Mouse (Mus musculus): Measurements from ENCODE around the gene Rps19bp1. TPM values are rescaled to one million over a fixed set of nuclear protein-coding genes. Genes with fewer than 3 reads are reported as not detected.

Gene Rps19bp1
- polyA plus RNA-seq, 1 experiment from 2014 or later: 75.5 TPM

GRCm38 (mm10) chr15:80228071-80228800 is 35.9 kb downstream of the Rps19bp1 start:
- no peak for ATAC-seq (replicated peaks)
- 66% methylated on average over 17 of the region's 17 CpGs for WGBS
- no peaks in the 10 kb centered on the region for H3K27me3 ChIP-seq (replicated peaks)
- H3K27ac ChIP-seq: no peak overlapping the region
- H3K4me3 ChIP-seq: no peak overlapping the region
- no peak overlapping the region for H3K4me2 ChIP-seq
- H3K9me3 ChIP-seq: no peaks in the 10 kb centered on the region
- H3K9ac ChIP-seq: no peak overlapping the region
- peaks cover 2% of the 10 kb centered on the region; the same call in 1 of the 2 replicates for H3K4me1 ChIP-seq
- H3K36me3 ChIP-seq (replicated peaks): no peaks in the 10 kb centered on the region

DNA sequence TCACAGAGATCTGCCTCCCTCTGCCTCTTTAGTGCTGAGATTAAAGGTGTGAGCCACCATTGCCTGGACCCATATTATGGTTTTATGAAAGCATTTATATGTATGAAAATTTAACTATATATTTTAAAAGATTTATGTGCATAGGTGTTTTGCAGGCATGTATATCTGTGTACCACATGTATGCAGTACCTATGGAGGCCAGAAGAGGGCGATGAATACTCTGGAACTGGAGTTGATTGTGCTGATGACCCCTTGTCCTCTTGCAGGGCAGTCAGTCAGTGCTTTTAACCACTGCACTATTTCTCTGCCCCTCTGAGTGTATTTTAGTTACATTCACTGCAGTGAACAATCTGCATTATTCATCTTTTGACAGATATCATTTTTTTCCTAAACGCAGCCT is 38.3 kb downstream of the Rps19bp1 start:
- Histone ChIP-seq H3K27me3 (replicated peaks) (no peaks in the 10 kb centered on the region), H3K9me3 (no peaks in the 10 kb centered on the region), H3K9ac (no peak overlapping the region), H3K36me3 (replicated peaks) (no peaks in the 10 kb centered on the region), H3K4me2 (no peak overlapping the region), H3K4me1 (no peaks in the 10 kb centered on the region), H3K27ac (no peak overlapping the region), H3K4me3 (no peak overlapping the region)
- ATAC-seq (replicated peaks): no peak
- WGBS: 49% methylated on average over 2 of the region's 2 CpGs

DNA sequence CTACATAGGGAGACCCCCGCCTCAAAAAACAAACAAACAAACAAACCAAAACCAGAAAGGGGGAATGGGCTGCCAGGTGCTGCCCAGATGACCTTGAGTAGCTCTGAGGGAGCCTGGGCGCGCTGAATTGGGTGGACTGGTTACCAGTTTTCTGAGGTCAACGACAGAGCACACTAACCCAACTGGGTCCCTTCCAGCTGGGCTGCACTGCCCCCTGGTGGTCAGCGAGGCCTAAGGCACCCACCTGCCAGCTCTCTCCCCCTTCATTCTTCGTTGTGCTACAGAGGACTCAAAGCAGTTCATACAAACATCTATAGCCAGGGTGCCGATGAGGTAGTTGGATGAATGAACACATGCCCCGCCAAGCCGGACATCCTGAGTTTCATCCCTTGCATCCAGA is 38.9 kb downstream of the Rps19bp1 start:
- Histone ChIP-seq H3K9me3 (no peaks in the 10 kb centered on the region), H3K27ac (no peak overlapping the region), H3K36me3 (replicated peaks) (no peaks in the 10 kb centered on the region), H3K9ac (no peak overlapping the region), H3K4me2 (no peak overlapping the region), H3K27me3 (replicated peaks) (no peaks in the 10 kb centered on the region), H3K4me3 (no peak overlapping the region), H3K4me1 (no peaks in the 10 kb centered on the region)
- WGBS: 32% methylated on average over 9 of the region's 9 CpGs
- no peak for ATAC-seq (replicated peaks)

GRCm38 (mm10) chr15:80223751-80224150 is 40.4 kb downstream of the Rps19bp1 start:
- no peak overlapping the region for H3K4me2 ChIP-seq
- H3K36me3 ChIP-seq (replicated peaks): no peaks in the 10 kb centered on the region
- H3K9ac ChIP-seq: no peak overlapping the region
- H3K4me1 ChIP-seq: 0 out of 2 replicates have a peak, but pooled peaks cover 3% of the 10 kb centered on the region
- H3K27me3 ChIP-seq (replicated peaks): no peaks in the 10 kb centered on the region
- no peak overlapping the region for H3K27ac ChIP-seq
- no peak overlapping the region for H3K4me3 ChIP-seq
- 93% methylated on average over 7 of the region's 7 CpGs for WGBS
- no peaks in the 10 kb centered on the region for H3K9me3 ChIP-seq
- no peak for ATAC-seq (replicated peaks)

GRCm38 (mm10) chr15:80221031-80221430 is 43.1 kb downstream of the Rps19bp1 start:
- Histone ChIP-seq H3K4me3 (no peak overlapping the region), H3K4me1 (0 out of 2 replicates have a peak, but pooled peaks cover 3% of the 10 kb centered on the region), H3K9ac (no peak overlapping the region), H3K4me2 (no peak overlapping the region), H3K36me3 (replicated peaks) (no peaks in the 10 kb centered on the region), H3K27me3 (replicated peaks) (no peaks in the 10 kb centered on the region), H3K9me3 (no peaks in the 10 kb centered on the region), H3K27ac (no peak overlapping the region)
- 59% methylated on average over 8 of the region's 8 CpGs for WGBS
- ATAC-seq (replicated peaks): no peak

DNA sequence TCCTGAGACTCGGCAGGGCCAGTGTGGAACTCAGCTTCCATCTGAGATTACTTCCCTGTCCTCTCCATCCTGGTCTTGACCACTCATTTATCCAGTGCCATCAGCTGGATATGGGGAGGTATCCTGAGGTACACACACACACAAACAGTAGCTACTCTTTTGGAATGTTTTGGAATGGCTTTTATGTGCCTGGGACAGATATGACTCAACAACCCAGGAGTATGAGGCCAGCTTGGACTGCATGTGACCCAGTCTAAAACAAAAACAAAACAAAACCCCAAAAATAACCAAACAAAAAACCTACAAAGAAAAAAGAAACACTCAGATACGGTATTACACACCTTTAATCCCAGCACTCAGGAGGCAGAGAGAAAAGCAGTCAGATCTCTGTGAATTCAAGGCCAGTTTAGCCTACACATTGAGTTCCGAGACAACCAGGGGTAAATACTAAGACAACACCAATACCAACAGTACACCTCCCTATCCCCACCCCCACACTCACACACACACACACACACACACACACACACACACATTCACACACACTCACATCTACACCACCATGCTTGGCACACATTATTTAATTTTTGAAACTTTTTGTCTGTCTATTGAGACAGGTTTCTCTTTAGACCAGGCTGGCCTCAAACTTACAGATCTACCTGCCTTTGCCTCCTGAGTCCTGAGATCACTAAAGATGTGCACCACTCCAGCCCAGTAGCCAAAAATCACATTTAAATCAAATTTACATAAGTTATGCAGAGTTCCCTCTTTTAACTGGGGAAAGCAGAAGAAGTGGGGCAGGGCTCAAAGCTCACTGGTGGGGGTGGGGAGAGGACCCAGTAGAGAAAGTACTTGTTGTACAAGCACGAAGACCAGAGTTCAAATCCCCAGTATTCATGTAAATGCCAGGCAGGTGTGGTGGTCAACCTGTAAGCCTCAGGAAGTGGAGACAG is 44.1 kb downstream of the Rps19bp1 start:
- Histone ChIP-seq H3K9me3 (no peaks in the 10 kb centered on the region), H3K9ac (no peak overlapping the region), H3K4me2 (no peak overlapping the region), H3K36me3 (replicated peaks) (no peaks in the 10 kb centered on the region), H3K27ac (no peak overlapping the region), H3K4me1 (0 out of 2 replicates have a peak, but pooled peaks cover 3% of the 10 kb centered on the region), H3K27me3 (replicated peaks) (no peaks in the 10 kb centered on the region), H3K4me3 (no peak overlapping the region)
- ATAC-seq (replicated peaks): no peak
- WGBS: 71% methylated on average over 4 of the region's 4 CpGs

DNA sequence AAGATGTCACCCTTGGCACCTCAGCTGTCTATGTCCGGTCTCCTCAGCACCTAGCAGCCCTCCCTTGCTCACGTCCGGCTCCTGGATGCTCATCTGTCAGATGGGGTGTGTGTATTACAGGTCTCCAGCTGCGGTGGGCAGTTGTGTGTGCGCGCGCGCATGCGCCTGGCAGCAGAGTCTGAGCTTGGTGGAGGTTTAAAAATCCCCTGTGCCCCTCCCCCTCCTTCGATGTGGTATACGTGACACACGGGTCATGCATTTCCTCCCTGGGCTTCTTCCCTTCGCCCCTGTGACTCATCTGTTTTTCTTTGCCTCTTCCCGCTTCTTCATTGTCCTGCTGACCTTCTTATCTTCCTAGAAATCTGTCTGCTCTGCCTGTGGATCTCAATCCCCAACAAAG is 44.9 kb downstream of the Rps19bp1 start:
- H3K9me3 ChIP-seq: no peaks in the 10 kb centered on the region
- ATAC-seq (replicated peaks): no peak
- H3K4me2 ChIP-seq: peak overlapping the region; percentile 31
- H3K27me3 ChIP-seq (replicated peaks): no peaks in the 10 kb centered on the region
- 0 out of 2 replicates have a peak, but pooled peaks cover 3% of the 10 kb centered on the region for H3K4me1 ChIP-seq
- no peak overlapping the region for H3K27ac ChIP-seq
- WGBS: 58% methylated on average over 14 of the region's 14 CpGs
- H3K4me3 ChIP-seq: no peak overlapping the region
- H3K36me3 ChIP-seq (replicated peaks): no peaks in the 10 kb centered on the region
- H3K9ac ChIP-seq: no peak overlapping the region

DNA sequence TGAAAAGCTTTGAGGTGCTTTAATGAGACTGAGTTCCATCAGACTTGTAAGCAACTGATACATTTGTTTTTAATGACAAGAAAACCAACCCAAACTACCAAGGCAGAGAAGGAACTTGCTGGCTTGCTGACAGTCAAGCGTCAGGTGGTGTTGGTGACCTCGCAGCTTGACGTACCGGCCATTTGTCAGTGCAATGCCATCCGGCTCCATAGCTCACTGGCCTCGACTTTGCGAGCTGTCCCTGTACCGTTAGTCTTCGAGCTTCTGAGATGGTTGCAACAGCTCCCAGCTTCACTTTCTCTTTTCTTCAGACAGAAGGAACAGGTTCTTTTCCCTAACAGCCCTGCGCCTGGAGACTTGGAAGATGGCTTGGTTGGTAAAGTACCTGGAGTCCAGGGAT is 46.6 kb downstream of the Rps19bp1 start:
- Histone ChIP-seq H3K9ac (no peak overlapping the region), H3K4me3 (no peak overlapping the region), H3K36me3 (replicated peaks) (no peaks in the 10 kb centered on the region), H3K27me3 (replicated peaks) (no peaks in the 10 kb centered on the region), H3K27ac (no peak overlapping the region), H3K9me3 (no peaks in the 10 kb centered on the region), H3K4me2 (no peak overlapping the region), H3K4me1 (0 out of 2 replicates have a peak, but pooled peaks cover 3% of the 10 kb centered on the region)
- no peak for ATAC-seq (replicated peaks)
- WGBS: 92% methylated on average over 10 of the region's 10 CpGs

DNA sequence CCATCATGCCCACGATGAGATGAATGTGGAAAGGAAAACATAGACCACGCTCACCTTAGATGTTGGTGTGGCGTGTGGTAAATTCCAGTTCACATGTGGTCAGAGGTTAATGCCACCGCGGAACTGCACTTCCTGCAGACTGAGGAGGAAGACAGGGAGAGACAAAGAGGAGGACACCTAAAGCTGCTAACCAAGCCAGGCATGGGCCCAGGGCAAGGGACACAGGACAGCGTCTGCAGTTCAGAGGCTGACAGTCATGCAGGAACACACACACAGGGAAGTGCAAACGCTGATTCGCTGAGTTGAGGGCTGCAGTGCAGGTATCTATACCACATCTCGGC is 47.7 kb downstream of the Rps19bp1 start:
- Histone ChIP-seq H3K36me3 (replicated peaks) (peaks cover 6% of the 10 kb centered on the region), H3K9me3 (no peaks in the 10 kb centered on the region), H3K9ac (no peak overlapping the region), H3K27ac (no peak overlapping the region), H3K27me3 (replicated peaks) (no peaks in the 10 kb centered on the region), H3K4me2 (no peak overlapping the region), H3K4me1 (0 out of 2 replicates have a peak, but pooled peaks cover 3% of the 10 kb centered on the region), H3K4me3 (no peak overlapping the region)
- WGBS: 68% methylated on average over 9 of the region's 9 CpGs
- no peak for ATAC-seq (replicated peaks)

DNA sequence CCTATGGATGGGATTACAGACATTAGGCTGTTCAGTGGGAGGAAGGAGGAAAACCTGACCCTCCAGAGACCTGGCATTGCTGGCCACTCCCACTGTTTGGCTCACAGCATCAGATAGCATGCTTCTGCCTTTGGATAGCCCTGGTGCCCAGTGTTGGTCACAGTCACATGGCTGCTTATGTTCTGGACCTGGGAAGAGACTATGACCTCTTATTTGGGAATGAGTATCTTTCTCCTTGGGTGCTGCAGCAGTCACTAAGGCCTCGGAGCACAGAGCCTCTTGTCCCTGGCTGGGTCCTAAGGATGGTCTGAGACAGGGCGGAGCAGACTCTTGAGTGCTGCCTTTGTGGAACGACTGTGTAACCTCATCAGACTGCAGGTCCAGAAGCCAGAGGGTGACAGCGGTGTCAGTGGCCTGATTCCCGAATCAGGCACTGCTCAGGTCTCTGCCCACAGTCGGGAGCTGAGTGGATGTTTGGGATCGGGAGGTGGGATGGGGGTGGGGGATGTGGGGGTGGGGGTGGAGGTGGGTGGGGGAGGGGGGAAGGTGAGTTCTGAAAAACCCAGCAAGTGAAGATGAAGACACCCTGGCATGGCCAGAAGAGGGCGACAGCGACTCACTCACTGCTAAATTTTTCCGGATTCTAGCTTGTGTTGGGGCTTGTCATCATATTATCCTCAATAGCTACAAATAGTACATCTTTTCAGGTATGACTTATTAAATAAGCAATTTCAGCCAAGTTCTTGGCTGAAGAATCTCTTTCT is 48.2 kb downstream of the Rps19bp1 start:
- no peak for ATAC-seq (replicated peaks)

DNA sequence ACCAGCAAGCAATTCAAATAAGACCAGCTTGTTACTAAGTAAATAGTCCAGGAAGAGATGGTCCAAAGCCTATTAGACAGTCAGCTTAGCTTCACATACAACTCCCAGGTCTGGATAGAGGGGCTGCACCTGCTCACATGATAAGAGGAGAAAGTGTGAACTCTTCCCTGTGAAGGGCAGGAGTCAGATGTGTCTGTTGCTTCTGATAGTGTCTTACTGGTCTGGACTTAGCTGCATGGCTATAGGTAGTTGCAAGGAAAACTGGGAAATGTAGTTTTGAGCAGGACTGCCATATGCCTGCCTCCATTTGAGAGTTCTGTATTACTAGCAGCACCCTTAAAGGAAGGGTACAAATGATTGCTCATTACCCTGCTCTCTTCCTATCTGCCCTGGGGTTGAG is 50.4 kb downstream of the Rps19bp1 start:
- no peak overlapping the region for H3K4me2 ChIP-seq
- peaks cover 12% of the 10 kb centered on the region for H3K36me3 ChIP-seq (replicated peaks)
- H3K27ac ChIP-seq: no peak overlapping the region
- no peaks in the 10 kb centered on the region for H3K9me3 ChIP-seq
- no peak overlapping the region for H3K4me3 ChIP-seq
- H3K9ac ChIP-seq: no peak overlapping the region
- no peak for ATAC-seq (replicated peaks)
- no peaks in the 10 kb centered on the region for H3K27me3 ChIP-seq (replicated peaks)
- no peaks in the 10 kb centered on the region for H3K4me1 ChIP-seq

More for the DNA sequence above, 48.2 kb downstream of the Rps19bp1 start:
- WGBS: 18% methylated on average over 10 of the region's 10 CpGs
- Histone ChIP-seq H3K4me3 (no peak overlapping the region), H3K9me3 (no peaks in the 10 kb centered on the region), H3K27me3 (replicated peaks) (no peaks in the 10 kb centered on the region), H3K4me2 (no peak overlapping the region), H3K27ac (no peak overlapping the region), H3K9ac (no peak overlapping the region), H3K36me3 (replicated peaks) (peaks cover 11% of the 10 kb centered on the region), H3K4me1 (0 out of 2 replicates have a peak, but pooled peaks cover 3% of the 10 kb centered on the region)
